Mouse (Mus musculus): ENCODE results near the gene Rab14. TPM values are rescaled to one million over a fixed set of nuclear protein-coding genes. Genes with fewer than 3 reads are reported as not detected.

The Rab14 gene
- polyA plus RNA-seq, 1 experiment from 2014 or later: 434 TPM

- Histone ChIP-seq H3K9ac (replicated peaks; ENCODE audit: low read depth) (no peak overlapping the region), H3K36me3 (ENCODE audit: insufficient read depth, low read length) (peaks cover 48% of the 10 kb centered on the region), H3K27ac (ENCODE audit: low read length) (no peak overlapping the region)
These were observed 47.7 kb downstream of the Rab14 start for GRCm38 (mm10) chr2:35153179-35153578.

DNA sequence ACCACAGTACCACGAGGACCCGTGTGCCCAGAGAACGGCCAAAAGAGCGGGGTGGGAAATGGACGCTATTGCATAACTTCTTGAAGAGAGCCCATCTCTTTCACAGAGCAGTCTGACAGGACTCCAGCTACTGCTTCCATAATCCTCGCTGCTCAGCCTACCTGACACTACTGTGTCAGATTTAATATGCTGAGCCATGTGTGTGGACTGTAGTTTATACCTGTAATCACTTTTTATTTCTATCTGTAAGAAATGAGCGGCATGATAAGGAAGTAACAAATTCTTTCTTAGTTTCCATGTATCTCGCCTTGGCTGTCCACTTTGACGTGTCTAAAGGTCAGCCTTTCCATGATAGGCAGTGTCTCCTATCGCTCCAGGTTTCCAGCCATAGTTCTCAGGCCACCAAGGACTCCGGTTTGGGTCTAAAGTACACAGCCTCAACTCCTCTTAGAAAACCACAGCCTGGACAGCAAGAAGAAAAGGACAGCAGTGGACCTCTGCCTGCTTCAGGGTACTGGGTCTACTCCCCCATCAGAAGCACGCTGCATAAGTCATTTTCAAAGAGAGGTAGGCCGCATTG is 49.5 kb downstream of the Rab14 start:
- no peak overlapping the region for H3K4me3 ChIP-seq (ENCODE audit: low read depth, low read length)
- no peaks in the 10 kb centered on the region for H3K9me3 ChIP-seq (ENCODE audit: low read length)
- H3K4me2 ChIP-seq (replicated peaks; ENCODE audit: low read depth, low read length): no peak overlapping the region
- no peak overlapping the region for H3K9ac ChIP-seq (replicated peaks; ENCODE audit: low read depth)
- peaks cover 60% of the 10 kb centered on the region for H3K36me3 ChIP-seq (ENCODE audit: insufficient read depth, low read length)
- ATAC-seq (no peak), DNase-seq (ENCODE audit: low spot score) (no peak)
- no peak overlapping the region for H3K27ac ChIP-seq (ENCODE audit: low read length)
- TF ChIP-seq EP300 (IDR thresholded peaks at IDR 0.05) (no peak), CTCF (IDR thresholded peaks at IDR 0.05) (no peak)
- H3K27me3 ChIP-seq (replicated peaks; ENCODE audit: insufficient read depth, low read length): no peaks in the 10 kb centered on the region
- H3K4me1 ChIP-seq (ENCODE audit: insufficient read depth, low read depth, low read length): no peaks in the 10 kb centered on the region
- WGBS: 91% methylated on average over 13 of the region's 13 CpGs

More at GRCm38 (mm10) chr2:35153179-35153578, 47.7 kb downstream of the Rab14 start:
- no peak overlapping the region for H3K4me3 ChIP-seq (ENCODE audit: low read depth, low read length)
- no peaks in the 10 kb centered on the region for H3K4me1 ChIP-seq (ENCODE audit: insufficient read depth, low read depth, low read length)
- DNase-seq (ENCODE audit: low spot score) (no peak), ATAC-seq (no peak)
- no peaks in the 10 kb centered on the region for H3K27me3 ChIP-seq (replicated peaks; ENCODE audit: insufficient read depth, low read length)
- WGBS: 92% methylated on average over 6 of the region's 6 CpGs
- no peaks in the 10 kb centered on the region for H3K9me3 ChIP-seq (ENCODE audit: low read length)
- TF ChIP-seq CTCF (IDR thresholded peaks at IDR 0.05) (no peak), EP300 (IDR thresholded peaks at IDR 0.05) (no peak)
- no peak overlapping the region for H3K4me2 ChIP-seq (replicated peaks; ENCODE audit: low read depth, low read length)

DNA sequence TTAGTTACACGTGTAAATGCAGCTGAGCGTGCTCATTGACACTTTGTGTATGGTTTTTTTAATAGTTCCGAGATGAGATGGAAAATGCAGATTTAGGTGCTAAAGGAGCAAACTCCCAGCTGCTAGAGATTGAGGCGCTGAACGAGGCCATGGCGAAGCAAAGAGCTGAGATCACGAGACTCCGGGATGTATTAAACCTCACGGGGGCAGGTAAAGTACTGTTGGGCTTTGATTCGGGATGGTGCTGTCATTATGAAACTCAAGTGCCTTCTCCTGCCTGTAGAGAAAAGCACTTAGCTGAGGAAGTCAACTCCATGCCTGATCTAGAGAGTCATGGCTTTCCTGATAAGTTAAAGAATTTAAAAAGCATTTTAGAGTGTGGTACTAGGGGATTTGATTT is 52.1 kb downstream of the Rab14 start:
- no peak overlapping the region for H3K4me3 ChIP-seq (ENCODE audit: low read depth, low read length)
- ATAC-seq: no peak
- WGBS: 81% methylated on average over 10 of the region's 10 CpGs

GRCm38 (mm10) chr2:35141673-35142072 is 59.2 kb downstream of the Rab14 start:
- Histone ChIP-seq H3K9me3 (ENCODE audit: low read length) (no peaks in the 10 kb centered on the region), H3K36me3 (ENCODE audit: insufficient read depth, low read length) (peaks cover 53% of the 10 kb centered on the region; the same call in 1 of the 2 replicates), H3K27ac (ENCODE audit: low read length) (no peak overlapping the region), H3K4me1 (ENCODE audit: insufficient read depth, low read depth, low read length) (no peaks in the 10 kb centered on the region), H3K9ac (replicated peaks; ENCODE audit: low read depth) (no peak overlapping the region), H3K27me3 (replicated peaks; ENCODE audit: insufficient read depth, low read length) (no peaks in the 10 kb centered on the region), H3K4me3 (ENCODE audit: low read depth, low read length) (no peak overlapping the region), H3K4me2 (replicated peaks; ENCODE audit: low read depth, low read length) (no peak overlapping the region)
- ATAC-seq (no peak), DNase-seq (ENCODE audit: low spot score) (no peak)
- TF ChIP-seq EP300 (IDR thresholded peaks at IDR 0.05) (no peak), CTCF (IDR thresholded peaks at IDR 0.05) (no peak)
- 93% methylated on average over 3 of the region's 3 CpGs for WGBS

More for the DNA sequence above, 52.1 kb downstream of the Rab14 start:
- Histone ChIP-seq H3K27me3 (replicated peaks; ENCODE audit: insufficient read depth, low read length) (no peaks in the 10 kb centered on the region), H3K9me3 (ENCODE audit: low read length) (no peaks in the 10 kb centered on the region), H3K27ac (ENCODE audit: low read length) (no peak overlapping the region), H3K4me2 (replicated peaks; ENCODE audit: low read depth, low read length) (no peak overlapping the region), H3K9ac (replicated peaks; ENCODE audit: low read depth) (no peak overlapping the region), H3K4me1 (ENCODE audit: insufficient read depth, low read depth, low read length) (no peaks in the 10 kb centered on the region), H3K36me3 (ENCODE audit: insufficient read depth, low read length) (peaks cover 64% of the 10 kb centered on the region)
- TF ChIP-seq EP300 (IDR thresholded peaks at IDR 0.05) (no peak), CTCF (IDR thresholded peaks at IDR 0.05) (no peak)
- DNase-seq (ENCODE audit: low spot score): no peak

DNA sequence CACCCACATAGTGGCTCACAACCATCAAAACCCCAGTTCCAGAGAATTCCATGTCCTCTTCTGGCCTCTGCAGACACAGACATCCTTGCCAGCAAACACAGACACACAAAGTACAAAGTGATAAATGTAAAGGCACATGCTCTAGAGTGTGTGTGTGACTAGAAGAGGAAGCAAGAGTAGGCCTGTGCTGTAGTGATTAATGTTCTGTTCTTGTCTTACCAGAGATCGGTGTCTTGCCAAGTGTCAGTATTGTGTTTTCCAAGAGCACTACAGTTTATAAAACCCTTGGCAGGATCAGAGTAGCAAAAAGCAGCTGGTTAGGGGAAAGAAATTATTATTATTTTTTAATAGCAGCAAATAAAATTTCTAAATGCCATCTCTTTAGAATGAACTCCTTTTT is 62.3 kb downstream of the Rab14 start:
- no peak overlapping the region for H3K27ac ChIP-seq (ENCODE audit: low read length)
- WGBS: 79% methylated on average over 1 of the region's 1 CpGs

GRCm38 (mm10) chr2:35133891-35134290 is 67.0 kb downstream of the Rab14 start:
- Histone ChIP-seq H3K4me3 (ENCODE audit: low read depth, low read length) (no peak overlapping the region), H3K9me3 (ENCODE audit: low read length) (no peaks in the 10 kb centered on the region), H3K9ac (replicated peaks; ENCODE audit: low read depth) (no peak overlapping the region), H3K4me1 (ENCODE audit: insufficient read depth, low read depth, low read length) (peaks cover 6% of the 10 kb centered on the region), H3K27ac (ENCODE audit: low read length) (no peak overlapping the region), H3K36me3 (ENCODE audit: insufficient read depth, low read length) (peaks cover 10% of the 10 kb centered on the region), H3K4me2 (replicated peaks; ENCODE audit: low read depth, low read length) (no peak overlapping the region), H3K27me3 (replicated peaks; ENCODE audit: insufficient read depth, low read length) (no peaks in the 10 kb centered on the region)
- ATAC-seq (no peak), DNase-seq (ENCODE audit: low spot score) (no peak)
- 66% methylated on average over 5 of the region's 5 CpGs for WGBS
- no peak for TF ChIP-seq CTCF (IDR thresholded peaks at IDR 0.05)
- no peak; the same call in 1 of the 2 replicates for TF ChIP-seq EP300 (IDR thresholded peaks at IDR 0.05)

More for the DNA sequence above, 62.3 kb downstream of the Rab14 start:
- no peaks in the 10 kb centered on the region for H3K4me1 ChIP-seq (ENCODE audit: insufficient read depth, low read depth, low read length)
- TF ChIP-seq CTCF (IDR thresholded peaks at IDR 0.05) (no peak), EP300 (IDR thresholded peaks at IDR 0.05) (no peak)
- no peak overlapping the region for H3K4me3 ChIP-seq (ENCODE audit: low read depth, low read length)
- H3K4me2 ChIP-seq (replicated peaks; ENCODE audit: low read depth, low read length): no peak overlapping the region
- H3K27me3 ChIP-seq (replicated peaks; ENCODE audit: insufficient read depth, low read length): no peaks in the 10 kb centered on the region
- ATAC-seq (no peak), DNase-seq (ENCODE audit: low spot score) (no peak)
- H3K9ac ChIP-seq (replicated peaks; ENCODE audit: low read depth): no peak overlapping the region
- H3K36me3 ChIP-seq (ENCODE audit: insufficient read depth, low read length): peaks cover 25% of the 10 kb centered on the region; the same call in 1 of the 2 replicates
- H3K9me3 ChIP-seq (ENCODE audit: low read length): no peaks in the 10 kb centered on the region

All from lung, postnatal 0 days (tissue).